Mouse (Mus musculus) gastrocnemius, postnatal 36 days (tissue): Measurements from ENCODE around the gene Sgsm1. TPM values are rescaled to one million over a fixed set of nuclear protein-coding genes. Genes with fewer than 3 reads are reported as not detected.
A peak's percentile ranks its signal among the peaks of the same experiment; 100 is the strongest.

Source experiments
- DNase-seq, 2 experiments: peaks; one replicate each; pipeline ENCODE4 v3.0.0; 2022
- intact Hi-C: fragments of 180-260 bp; cut with DNase I; formaldehyde crosslinking; loops from one replicate; pipeline ENCODE4 v1.15.1; 2025
- total RNA-seq, 2 experiments: library from RNA; stranded (reverse); gene quantifications; 2 replicates each; pipeline ENCODE4 v1.2.3; 2021

Gene Sgsm1
- total RNA-seq, 2 experiments from 2014 or later: 0.32 to 0.61 TPM

- intact Hi-C loops: no loop called here
- peak; percentile 22 to 38 for DNase-seq
Measured at GRCm38 (mm10) chr5:113323784-113324638, 13.4 kb upstream of the Sgsm1 start.

- peak; percentile 45 to 59 for DNase-seq
- intact Hi-C loops: no loop called here
Measured at GRCm38 (mm10) chr5:113313998-113314397, 3.4 kb upstream of the Sgsm1 start.

GRCm38 (mm10) chr5:113309491-113310376 is 852 bp downstream of the Sgsm1 start:
- no peak for DNase-seq
- intact Hi-C loops: no loop called here

- intact Hi-C loops: no loop called here
- DNase-seq: no peak
Measured at GRCm38 (mm10) chr5:113306750-113307477, 3.7 kb downstream of the Sgsm1 start.

- intact Hi-C loops: no loop called here
- DNase-seq: no peak
Measured at GRCm38 (mm10) chr5:113304527-113304926, 6.1 kb downstream of the Sgsm1 start.

- DNase-seq: no peak
- intact Hi-C loops: no loop called here
Measured at GRCm38 (mm10) chr5:113301841-113302240, 8.7 kb downstream of the Sgsm1 start.

DNA sequence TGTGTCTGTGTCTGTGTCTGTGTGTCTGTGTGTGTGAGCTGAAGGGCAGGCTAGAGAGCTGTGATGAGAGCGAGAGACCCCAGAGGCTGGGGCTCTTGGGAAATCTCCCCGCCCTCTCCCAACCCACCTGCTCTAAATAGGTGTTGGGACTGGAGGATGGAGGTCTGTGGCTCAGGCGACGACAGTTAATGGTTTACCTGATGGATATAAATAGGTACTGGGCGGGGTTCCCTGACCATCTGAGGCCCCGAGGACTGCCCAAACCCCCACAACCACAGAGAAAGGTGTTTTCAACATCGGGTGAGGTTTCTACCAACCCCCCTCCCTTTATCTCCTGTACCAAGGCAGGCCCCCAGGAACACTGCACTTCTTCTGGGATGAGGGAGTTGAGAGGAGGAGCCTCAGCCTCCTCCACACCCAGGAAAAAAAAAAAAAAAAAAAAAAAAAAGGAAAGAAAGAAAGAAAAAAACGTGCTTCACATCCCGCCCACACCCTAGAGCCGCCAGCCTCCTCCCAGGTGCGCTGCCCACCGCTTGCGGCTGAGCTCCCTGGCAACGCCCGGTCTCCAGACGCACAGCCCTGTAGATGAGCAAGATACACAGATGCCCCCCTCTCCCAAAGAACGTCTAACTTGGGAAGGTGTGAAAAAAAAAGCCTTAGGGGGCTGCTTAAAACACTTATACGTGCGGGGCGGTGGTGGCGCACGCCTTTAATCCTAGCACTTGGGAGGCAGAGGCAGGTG is 10.3 kb downstream of the Sgsm1 start:
- DNase-seq: no peak
- intact Hi-C loops: no loop called here

GRCm38 (mm10) chr5:113299433-113299832 is 11.2 kb downstream of the Sgsm1 start:
- intact Hi-C loops: no loop called here
- DNase-seq: no peak

DNA sequence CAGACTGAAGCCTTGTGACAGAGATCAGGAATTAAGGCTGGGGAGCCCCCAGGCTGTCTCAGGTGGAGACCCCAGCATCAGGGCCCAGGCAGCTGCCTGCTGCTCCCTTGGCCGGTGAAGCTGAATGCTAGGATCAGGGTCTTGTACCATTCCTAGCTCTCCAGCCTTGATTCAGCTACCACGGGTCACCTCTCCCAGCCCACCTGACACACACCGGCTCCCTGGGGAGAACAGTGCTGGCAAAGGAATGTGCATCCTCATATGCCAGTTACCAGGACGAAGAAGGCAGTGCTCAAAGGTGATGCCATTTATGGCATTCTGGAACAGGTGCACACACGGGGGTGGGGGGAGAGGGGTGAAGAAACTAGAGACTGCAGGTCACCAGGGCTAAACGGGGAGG is 11.8 kb downstream of the Sgsm1 start:
- intact Hi-C loops: no loop called here
- DNase-seq: no peak

DNA sequence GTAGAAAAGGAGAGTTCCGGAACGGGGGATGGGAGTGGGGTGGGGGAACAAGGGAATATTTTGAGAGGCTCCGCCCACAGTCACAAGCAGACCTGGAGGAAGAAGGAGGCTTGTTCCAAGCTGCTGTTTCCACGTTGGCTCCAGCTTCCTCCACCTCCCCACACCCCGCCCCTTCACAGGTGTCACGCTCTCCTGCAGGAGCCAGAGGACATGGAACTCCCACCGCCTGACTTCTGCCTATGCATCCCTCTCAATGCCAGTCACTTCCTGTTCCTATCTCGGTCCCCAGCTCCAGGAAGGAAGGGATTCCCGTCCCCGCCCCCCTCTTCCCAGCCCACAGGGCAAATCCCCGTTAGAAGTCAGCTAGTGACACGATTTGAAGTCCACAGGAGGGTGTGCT is 12.5 kb downstream of the Sgsm1 start:
- intact Hi-C loops: no loop called here
- no peak for DNase-seq

DNA sequence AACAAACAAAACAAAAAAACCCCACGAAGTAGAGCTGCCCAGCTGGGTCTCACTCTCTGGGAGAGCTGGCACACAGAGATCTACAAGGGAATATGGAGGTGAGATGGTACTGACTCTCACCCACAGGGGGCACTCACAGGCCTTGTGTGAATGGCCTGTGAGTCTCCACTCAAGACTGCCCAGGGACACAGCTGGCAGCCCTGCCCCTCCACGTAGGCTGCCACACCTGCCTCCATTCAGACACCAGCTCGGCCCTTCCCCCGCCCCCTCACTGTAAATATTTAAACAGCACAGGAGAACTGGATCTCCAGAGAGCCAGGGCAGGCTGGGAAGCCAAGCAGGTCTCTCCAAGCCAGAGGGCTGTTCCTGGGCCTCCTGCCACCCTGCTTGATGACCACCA is 14.8 kb downstream of the Sgsm1 start:
- intact Hi-C loops: no loop called here
- no peak for DNase-seq

GRCm38 (mm10) chr5:113294575-113294974 is 16.0 kb downstream of the Sgsm1 start:
- intact Hi-C loops: no loop called here
- no peak for DNase-seq

DNA sequence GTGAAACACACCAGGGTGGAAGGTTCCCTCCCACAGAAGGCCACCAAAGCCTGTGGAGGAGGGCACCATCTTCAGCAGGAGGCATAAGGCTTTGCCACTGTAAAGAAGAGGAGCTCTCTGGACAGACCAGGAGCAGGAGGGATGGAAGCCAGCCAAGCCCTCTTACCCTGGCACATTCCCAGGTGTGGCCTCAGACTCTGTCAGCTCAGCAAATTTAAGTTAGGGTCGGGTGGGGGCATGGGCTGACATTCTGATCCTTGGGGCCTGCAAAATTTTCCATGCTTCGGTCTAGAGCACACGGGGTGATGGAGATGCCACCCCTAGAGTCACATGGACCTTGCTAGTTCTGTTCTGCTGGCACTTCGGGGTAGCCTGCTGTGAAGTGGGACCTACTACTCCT is 17.1 kb downstream of the Sgsm1 start:
- no peak for DNase-seq
- intact Hi-C loops: no loop called here

DNA sequence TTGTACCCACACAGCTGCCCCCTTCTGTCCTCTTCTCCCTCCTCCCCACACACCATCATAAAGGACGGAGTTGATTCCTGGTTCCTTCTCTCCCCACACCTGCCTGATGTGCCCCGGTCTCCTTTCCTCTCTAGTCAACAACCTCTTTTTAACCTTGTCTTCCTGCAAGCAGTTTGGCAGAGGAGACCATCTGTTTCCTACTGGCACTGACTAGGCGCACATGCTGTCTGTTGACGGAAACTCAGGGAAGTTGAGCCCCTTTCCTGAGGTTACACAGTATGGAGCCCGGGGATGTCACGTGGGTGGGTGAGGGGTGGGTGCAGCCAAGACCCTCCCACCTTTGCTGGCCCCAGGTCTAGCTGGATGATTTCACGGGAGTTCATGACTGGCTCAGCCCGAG is 17.8 kb downstream of the Sgsm1 start:
- DNase-seq: no peak
- intact Hi-C loops: no loop called here

DNA sequence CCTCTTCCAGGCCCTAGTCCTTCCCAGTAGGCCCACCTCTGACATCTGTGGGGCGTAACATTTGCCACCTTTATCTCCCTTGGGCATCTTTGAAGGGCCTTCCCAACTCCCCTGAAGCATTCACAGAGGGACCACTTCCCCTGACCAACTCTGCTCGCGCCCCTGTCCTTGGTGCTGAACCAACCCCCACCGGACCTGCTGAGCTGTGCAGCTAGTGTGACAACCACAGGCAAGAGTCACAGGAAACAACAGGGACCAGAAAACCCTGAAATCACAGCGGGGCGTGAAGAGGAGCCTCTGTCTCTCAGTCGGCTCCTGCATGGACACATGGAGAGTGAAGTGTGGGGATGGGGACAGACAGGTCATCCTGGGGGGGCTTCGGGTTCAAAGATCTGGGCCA is 18.4 kb downstream of the Sgsm1 start:
- no peak for DNase-seq
- intact Hi-C loops: no loop called here

DNA sequence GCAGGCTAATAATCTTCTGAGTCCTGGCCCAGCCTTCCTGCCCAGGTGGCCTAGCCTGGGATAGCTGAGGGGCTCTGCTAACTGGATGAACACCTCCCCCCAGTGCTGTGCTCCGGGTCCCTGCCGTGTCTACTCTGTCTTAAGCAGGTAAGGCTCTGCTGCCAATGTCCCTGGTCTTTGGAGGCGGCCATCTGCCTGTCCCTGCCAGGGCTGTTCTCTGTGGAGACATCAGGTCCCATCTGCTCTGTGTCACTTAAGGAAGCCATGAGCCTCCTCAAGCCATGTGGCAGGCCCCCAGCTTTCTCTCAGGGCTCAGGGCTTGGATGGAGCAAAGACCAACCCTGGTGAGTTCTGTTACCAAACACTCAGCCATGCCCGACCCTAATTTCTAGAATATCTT is 19.5 kb downstream of the Sgsm1 start:
- DNase-seq: no peak
- intact Hi-C loops: no loop called here

GRCm38 (mm10) chr5:113290149-113290548 is 20.4 kb downstream of the Sgsm1 start:
- DNase-seq: no peak
- intact Hi-C loops: no loop called here

DNA sequence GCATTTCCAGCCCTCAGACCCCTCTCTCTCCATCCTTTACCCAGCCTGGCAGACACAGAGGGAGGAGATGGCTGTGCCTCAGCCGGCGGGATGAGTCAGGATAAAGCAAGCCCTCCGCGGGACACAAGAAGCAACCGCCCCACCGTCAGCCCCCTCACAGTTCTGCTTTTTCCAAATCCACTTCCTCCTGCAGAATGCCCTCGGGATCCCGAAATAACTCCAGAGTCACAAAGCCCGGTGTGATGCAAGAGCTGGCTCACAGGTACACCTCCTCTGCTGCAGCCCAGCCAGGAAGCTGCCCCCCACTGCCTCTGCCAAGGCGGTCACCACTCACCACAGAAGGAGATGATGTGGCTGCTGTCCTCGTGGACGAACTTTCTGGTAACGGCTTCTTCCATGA is 22.1 kb downstream of the Sgsm1 start:
- no peak for DNase-seq
- intact Hi-C loops: no loop called here

DNA sequence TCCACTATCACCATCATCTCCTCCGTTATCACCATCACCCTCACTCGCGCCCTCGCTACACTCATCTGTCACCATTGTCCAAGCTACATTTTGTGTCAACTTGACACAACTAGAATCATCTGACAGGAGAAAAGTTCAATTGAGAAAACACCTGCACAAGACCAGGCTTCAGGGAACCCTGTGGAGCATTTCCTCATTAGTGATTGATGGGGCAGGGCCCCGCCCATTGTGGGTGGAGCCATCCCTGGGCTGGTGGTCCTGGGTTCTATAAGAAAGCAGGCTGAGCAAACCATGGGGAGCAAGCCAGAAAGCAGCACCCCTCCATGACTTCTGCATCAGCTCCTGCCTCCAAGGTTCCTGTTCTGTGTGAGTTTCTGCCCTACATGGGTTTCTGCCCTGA is 22.8 kb downstream of the Sgsm1 start:
- intact Hi-C loops: no loop called here

More for the DNA sequence above, 22.8 kb downstream of the Sgsm1 start:
- DNase-seq: no peak
